Mouse (Mus musculus): Measurements from ENCODE around the gene Cyp2d34. TPM values are rescaled to one million over a fixed set of nuclear protein-coding genes. Genes with fewer than 3 reads are reported as not detected.

Cyp2d34 gene
- polyA plus RNA-seq, 1 experiment = not detected

- no peaks in the 10 kb centered on the region for H3K79me3 ChIP-seq (ENCODE audit: low read depth)
- no peak overlapping the region for H3K4me3 ChIP-seq (ENCODE audit: insufficient read depth, poor library complexity, severe bottlenecking)
- TF ChIP-seq CEBPB (IDR thresholded peaks at IDR 0.05; ENCODE audit: low read depth) (no peak), CTCF (IDR thresholded peaks at IDR 0.05; ENCODE audit: control insufficient read depth, insufficient read depth, insufficient read length) (no peak), MYOD1 (IDR thresholded peaks at IDR 0.05; ENCODE audit: control insufficient read depth, insufficient read length, low read depth) (no peak)
- H3K36me3 ChIP-seq (ENCODE audit: control insufficient read depth, insufficient read depth) = no peaks in the 10 kb centered on the region
- no peaks in the 10 kb centered on the region for H3K27me3 ChIP-seq (ENCODE audit: control insufficient read depth, insufficient read depth, insufficient read length)
- no peak overlapping the region for H3ac ChIP-seq (ENCODE audit: control insufficient read depth, insufficient read length, low read depth)
- no peaks in the 10 kb centered on the region for H3K79me2 ChIP-seq (ENCODE audit: control insufficient read depth, insufficient read depth)
Observed at GRCm38 (mm10) chr15:82641921-82642320, 21.2 kb upstream of the Cyp2d34 start.

GRCm38 (mm10) chr15:82641390-82641789, 20.6 kb upstream of the Cyp2d34 start:
- Histone ChIP-seq H3ac (ENCODE audit: control insufficient read depth, insufficient read length, low read depth) (no peak overlapping the region), H3K36me3 (ENCODE audit: control insufficient read depth, insufficient read depth) (no peaks in the 10 kb centered on the region), H3K4me3 (ENCODE audit: insufficient read depth, poor library complexity, severe bottlenecking) (no peak overlapping the region), H3K79me2 (ENCODE audit: control insufficient read depth, insufficient read depth) (no peaks in the 10 kb centered on the region), H3K27me3 (ENCODE audit: control insufficient read depth, insufficient read depth, insufficient read length) (no peaks in the 10 kb centered on the region), H3K79me3 (ENCODE audit: low read depth) (no peaks in the 10 kb centered on the region)
- TF ChIP-seq CTCF (IDR thresholded peaks at IDR 0.05; ENCODE audit: control insufficient read depth, insufficient read depth, insufficient read length) (no peak), MYOD1 (IDR thresholded peaks at IDR 0.05; ENCODE audit: control insufficient read depth, insufficient read length, low read depth) (no peak), FOSL1 (IDR thresholded peaks at IDR 0.05; ENCODE audit: insufficient read depth, low read length, poor library complexity, severe bottlenecking) (no peak), MYOG (IDR thresholded peaks at IDR 0.05; ENCODE audit: control insufficient read depth, extremely low read depth, insufficient read length) (no peak), USF1 (IDR thresholded peaks at IDR 0.05; ENCODE audit: low read depth) (no peak), MAX (IDR thresholded peaks at IDR 0.05) (no peak), CEBPB (IDR thresholded peaks at IDR 0.05; ENCODE audit: low read depth) (no peak)

- H3K27me3 ChIP-seq (ENCODE audit: control insufficient read depth, insufficient read depth, insufficient read length) = no peaks in the 10 kb centered on the region
- H3K79me3 ChIP-seq (ENCODE audit: low read depth) = no peaks in the 10 kb centered on the region
- H3K4me3 ChIP-seq (ENCODE audit: insufficient read depth, poor library complexity, severe bottlenecking) = no peak overlapping the region
- H3ac ChIP-seq (ENCODE audit: control insufficient read depth, insufficient read length, low read depth) = no peak overlapping the region
- TF ChIP-seq MAX (IDR thresholded peaks at IDR 0.05) (no peak), MYOD1 (IDR thresholded peaks at IDR 0.05; ENCODE audit: control insufficient read depth, insufficient read length, low read depth) (no peak), CEBPB (IDR thresholded peaks at IDR 0.05; ENCODE audit: low read depth) (no peak), USF1 (IDR thresholded peaks at IDR 0.05; ENCODE audit: low read depth) (no peak), MYOG (IDR thresholded peaks at IDR 0.05; ENCODE audit: control insufficient read depth, extremely low read depth, insufficient read length) (no peak), FOSL1 (IDR thresholded peaks at IDR 0.05; ENCODE audit: insufficient read depth, low read length, poor library complexity, severe bottlenecking) (no peak), CTCF (IDR thresholded peaks at IDR 0.05; ENCODE audit: control insufficient read depth, insufficient read depth, insufficient read length) (no peak)
- H3K79me2 ChIP-seq (ENCODE audit: control insufficient read depth, insufficient read depth) = no peaks in the 10 kb centered on the region
- no peaks in the 10 kb centered on the region for H3K36me3 ChIP-seq (ENCODE audit: control insufficient read depth, insufficient read depth)
Observed at GRCm38 (mm10) chr15:82640201-82640600, 19.5 kb upstream of the Cyp2d34 start.

- TF ChIP-seq MAX (IDR thresholded peaks at IDR 0.05) (no peak), MYOD1 (IDR thresholded peaks at IDR 0.05; ENCODE audit: control insufficient read depth, insufficient read length, low read depth) (no peak), CTCF (IDR thresholded peaks at IDR 0.05; ENCODE audit: control insufficient read depth, insufficient read depth, insufficient read length) (no peak), FOSL1 (IDR thresholded peaks at IDR 0.05; ENCODE audit: insufficient read depth, low read length, poor library complexity, severe bottlenecking) (no peak), MYOG (IDR thresholded peaks at IDR 0.05; ENCODE audit: control insufficient read depth, extremely low read depth, insufficient read length) (no peak), CEBPB (IDR thresholded peaks at IDR 0.05; ENCODE audit: low read depth) (no peak)
- Histone ChIP-seq H3K4me3 (ENCODE audit: insufficient read depth, poor library complexity, severe bottlenecking) (no peak overlapping the region), H3K79me2 (ENCODE audit: control insufficient read depth, insufficient read depth) (no peaks in the 10 kb centered on the region), H3K27me3 (ENCODE audit: control insufficient read depth, insufficient read depth, insufficient read length) (no peaks in the 10 kb centered on the region), H3K79me3 (ENCODE audit: low read depth) (no peaks in the 10 kb centered on the region), H3K36me3 (ENCODE audit: control insufficient read depth, insufficient read depth) (no peaks in the 10 kb centered on the region), H3ac (ENCODE audit: control insufficient read depth, insufficient read length, low read depth) (no peak overlapping the region)
Observed at GRCm38 (mm10) chr15:82637130-82638075, 16.7 kb upstream of the Cyp2d34 start.

- Histone ChIP-seq H3K79me3 (ENCODE audit: low read depth) (no peaks in the 10 kb centered on the region), H3K27me3 (ENCODE audit: control insufficient read depth, insufficient read depth, insufficient read length) (no peaks in the 10 kb centered on the region), H3ac (ENCODE audit: control insufficient read depth, insufficient read length, low read depth) (no peak overlapping the region), H3K4me3 (ENCODE audit: insufficient read depth, poor library complexity, severe bottlenecking) (no peak overlapping the region), H3K79me2 (ENCODE audit: control insufficient read depth, insufficient read depth) (no peaks in the 10 kb centered on the region), H3K36me3 (ENCODE audit: control insufficient read depth, insufficient read depth) (no peaks in the 10 kb centered on the region)
- no peak for TF ChIP-seq CEBPB (IDR thresholded peaks at IDR 0.05; ENCODE audit: low read depth)
- no peak for TF ChIP-seq FOSL1 (IDR thresholded peaks at IDR 0.05; ENCODE audit: insufficient read depth, low read length, poor library complexity, severe bottlenecking)
- TF ChIP-seq MYOG (IDR thresholded peaks at IDR 0.05; ENCODE audit: control insufficient read depth, extremely low read depth, insufficient read length) = no peak
- no peak for TF ChIP-seq MYOD1 (IDR thresholded peaks at IDR 0.05; ENCODE audit: control insufficient read depth, insufficient read length, low read depth)
- no peak for TF ChIP-seq USF1 (IDR thresholded peaks at IDR 0.05; ENCODE audit: low read depth)
Observed at GRCm38 (mm10) chr15:82634976-82635375, 14.2 kb upstream of the Cyp2d34 start.
